Mouse (Mus musculus) forebrain, postnatal 0 days (tissue): ENCODE results near the gene Itgal. TPM values are rescaled to one million over a fixed set of nuclear protein-coding genes. Genes with fewer than 3 reads are reported as not detected.

Experiments used
- ATAC-seq: fragments of 200-750 bp; cut with Nextera tagmentation; 2 replicates; pipeline ENCODE4 v1.8.0; 2017; ENCODE audit warnings: mild to moderate bottlenecking, moderate library complexity
- DNase-seq: peaks from one replicate; pipeline ENCODE4 v3.0.0-alpha.2; 2015
- H3K27ac ChIP-seq: fragments of 300-500 bp; sonication (generic); 2 replicates; pipeline ENCODE4 v1.5.1; 2014; ENCODE audit warnings: low read depth, mild to moderate bottlenecking, antibody characterized with exemption, low read length, moderate library complexity, mixed read lengths
- H3K27me3 ChIP-seq: fragments of 300-500 bp; sonication (generic); 2 replicates; pipeline ENCODE4 v1.6.1; 2014; ENCODE audit warnings: mild to moderate bottlenecking, low read length, mixed read lengths; ENCODE audit not compliant: insufficient read depth
- H3K36me3 ChIP-seq: fragments of 300-500 bp; sonication (generic); 2 replicates; pipeline ENCODE4 v1.6.1; 2014; ENCODE audit warnings: mild to moderate bottlenecking, moderate library complexity; ENCODE audit not compliant: insufficient read depth
- H3K4me1 ChIP-seq: fragments of 300-500 bp; sonication (generic); 2 replicates; pipeline ENCODE4 v1.6.1; 2014; ENCODE audit warnings: antibody characterized with exemption; ENCODE audit not compliant: insufficient read depth
- H3K4me2 ChIP-seq: fragments of 300-500 bp; sonication (generic); 2 replicates; pipeline ENCODE4 v1.6.1; 2014; ENCODE audit warnings: low read depth, mild to moderate bottlenecking, moderate library complexity
- H3K4me3 ChIP-seq: fragments of 300-500 bp; sonication (generic); 2 replicates; pipeline ENCODE4 v1.5.1; 2014; ENCODE audit warnings: low read depth, low read length, mixed read lengths
- H3K9ac ChIP-seq: fragments of 300-500 bp; sonication (generic); 2 replicates; pipeline ENCODE4 v1.6.1; 2014; ENCODE audit warnings: mild to moderate bottlenecking
- H3K9me3 ChIP-seq: fragments of 300-500 bp; sonication (generic); 2 replicates; pipeline ENCODE4 v1.6.1; 2016; ENCODE audit warnings: low read length
- CTCF ChIP-seq: sonication (generic); IDR thresholded peaks from 2 replicates; pipeline ENCODE4 v1.5.1; 2016; ENCODE audit warnings: antibody characterized with exemption, control low read depth, low read depth
- WGBS: fragments of 180-500 bp; shearing (Covaris S2); extraction: QIAGEN DNeasy Blood & Tissue Kit; methylation state at CpG from one replicate; pipeline ENCODE4 v1.1.7; 2014; 5-methylcytosine and 5-hydroxymethylcytosine counted together
- polyA plus RNA-seq: library from polyadenylated mRNA; unstranded; fragments of >200 nt; fragmentation: Nextera tagmentation; extraction: Ambion mirVana; gene quantifications from 2 replicates; pipeline ENCODE4 v1.2.1, GENCODE M21; 2015
- total RNA-seq: library from RNA; depleted of rRNA; stranded (reverse); fragments of >200 nt; gene quantifications from 2 replicates; pipeline ENCODE4 v1.2.3, GENCODE M21; 2014

Gene Itgal
- total and polyA plus RNA-seq, 2 experiments from 2014 or later: 0.56 to 0.76 TPM

DNA sequence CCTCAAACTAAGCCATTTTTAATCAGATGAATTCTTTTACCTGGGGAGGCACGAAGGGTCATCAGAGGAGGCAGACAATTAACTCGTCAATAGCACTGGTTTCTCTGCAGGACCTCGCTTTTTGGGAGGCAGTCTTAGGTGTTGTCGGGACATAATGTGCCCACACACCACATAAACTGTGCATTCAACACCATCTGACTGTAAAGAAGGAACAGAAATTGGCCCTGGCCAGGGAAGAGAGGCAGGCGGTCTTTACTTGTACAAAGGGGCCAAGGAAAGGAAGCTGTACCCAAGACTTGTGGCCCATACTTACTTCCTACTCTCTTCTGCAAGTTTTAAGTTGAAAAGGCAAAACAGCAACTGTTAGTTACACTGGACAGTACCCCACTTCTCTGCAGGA, 39.5 kb upstream of the Itgal start:
- WGBS: 84% methylated on average over 5 of the region's 5 CpGs
- H3K9me3 ChIP-seq: no peaks in the 10 kb centered on the region
- no peak overlapping the region for H3K4me3 ChIP-seq
- ATAC-seq: no peak
- no peaks in the 10 kb centered on the region for H3K27me3 ChIP-seq
- no peak for TF ChIP-seq CTCF
- H3K36me3 ChIP-seq: no peaks in the 10 kb centered on the region
- no peak overlapping the region for H3K27ac ChIP-seq
- DNase-seq: no peak
- H3K9ac ChIP-seq: no peak overlapping the region
- no peak overlapping the region for H3K4me2 ChIP-seq
- H3K4me1 ChIP-seq: peaks cover 3% of the 10 kb centered on the region; the same call in 1 of the 2 replicates

DNA sequence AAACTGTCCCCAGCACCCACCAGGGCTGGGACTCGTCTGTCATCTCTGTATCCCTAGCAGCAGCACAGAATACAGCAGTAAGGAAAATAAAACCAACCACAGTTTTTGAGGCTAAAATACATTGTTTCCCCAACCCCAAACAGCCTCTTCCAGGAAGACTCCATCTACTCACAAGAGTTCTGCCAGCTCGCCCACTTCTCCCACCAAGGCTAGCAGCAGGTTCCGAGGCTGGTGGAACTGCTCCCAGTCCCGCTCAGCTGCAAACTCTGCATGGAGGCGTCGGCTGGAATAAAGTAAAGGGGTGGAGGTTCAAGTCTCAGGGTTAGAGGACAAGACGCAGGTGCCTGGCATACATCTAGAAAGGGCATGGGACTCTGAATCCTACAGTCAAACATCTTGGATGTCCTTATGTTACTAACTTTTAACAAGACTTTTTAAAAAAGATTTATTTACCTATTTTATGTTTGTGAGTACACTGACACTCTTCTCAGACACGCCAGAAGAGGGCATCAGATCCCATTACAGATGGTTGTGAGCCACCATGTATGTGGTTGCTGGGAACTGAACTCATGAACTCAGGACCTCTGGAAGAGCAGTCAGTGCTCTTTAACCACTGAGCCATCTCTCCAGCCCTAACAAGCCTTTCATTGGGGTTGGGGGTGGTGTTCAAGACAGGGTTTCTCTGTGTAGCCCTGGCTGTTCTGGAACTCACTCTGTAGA, 36.7 kb upstream of the Itgal start:
- no peak for TF ChIP-seq CTCF
- no peak overlapping the region for H3K4me3 ChIP-seq
- H3K9me3 ChIP-seq: no peaks in the 10 kb centered on the region
- no peaks in the 10 kb centered on the region for H3K36me3 ChIP-seq
- peaks cover 3% of the 10 kb centered on the region; the same call in 1 of the 2 replicates for H3K4me1 ChIP-seq
- DNase-seq (no peak), ATAC-seq (no peak)
- no peak overlapping the region for H3K27ac ChIP-seq
- WGBS: 64% methylated on average over 8 of the region's 8 CpGs
- H3K9ac ChIP-seq: peak overlapping the region; percentile 58; the same call in 1 of the 2 replicates
- peak overlapping the region; percentile 78 for H3K4me2 ChIP-seq
- H3K27me3 ChIP-seq: no peaks in the 10 kb centered on the region

DNA sequence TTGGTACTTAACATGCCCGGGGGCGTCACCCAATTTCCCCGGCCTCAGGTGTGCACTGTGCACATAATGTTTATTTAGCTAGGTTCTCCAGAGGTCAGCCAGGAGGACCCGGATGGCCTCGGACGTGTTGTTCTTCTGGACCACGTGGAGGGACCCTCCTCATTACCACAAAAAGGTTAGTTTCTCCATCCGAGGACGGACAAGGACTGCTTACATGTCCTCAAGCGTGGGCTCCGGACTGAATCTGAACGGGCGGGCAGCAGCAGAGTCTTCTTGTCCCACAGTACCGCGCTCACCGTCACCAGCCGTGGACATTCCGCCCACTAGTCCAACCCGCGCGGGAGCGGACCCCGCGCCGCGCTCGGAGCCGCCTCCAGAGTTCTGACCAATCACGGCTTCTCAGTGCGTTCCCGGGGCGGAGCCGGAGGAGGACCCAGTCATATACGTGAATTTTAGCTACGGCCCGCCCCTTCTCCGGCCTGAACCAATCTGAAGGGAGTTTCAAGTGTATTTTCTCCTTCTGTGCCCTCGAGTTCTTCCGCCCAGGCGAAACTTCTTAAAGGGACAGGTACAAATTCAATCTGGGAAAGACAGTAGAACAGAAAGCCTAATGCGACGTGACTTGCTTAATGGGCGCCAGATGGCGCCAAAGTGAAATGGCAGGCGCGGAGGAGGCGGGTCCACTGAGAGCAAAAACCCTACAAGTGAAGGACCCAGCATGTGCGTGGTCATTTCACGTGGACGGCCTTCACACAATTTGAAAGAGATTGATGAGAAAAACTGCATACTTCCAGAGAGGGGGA, 35.5 kb upstream of the Itgal start, which contains the start of gene Dctpp1:
TSS of gene Dctpp1 (minus strand) at position 401 of the 803 bp plus-strand sequence.
- DNase-seq (peak; percentile 98), ATAC-seq (peak; percentile 99)
- 1% methylated on average over 50 of the region's 50 CpGs for WGBS

DNA sequence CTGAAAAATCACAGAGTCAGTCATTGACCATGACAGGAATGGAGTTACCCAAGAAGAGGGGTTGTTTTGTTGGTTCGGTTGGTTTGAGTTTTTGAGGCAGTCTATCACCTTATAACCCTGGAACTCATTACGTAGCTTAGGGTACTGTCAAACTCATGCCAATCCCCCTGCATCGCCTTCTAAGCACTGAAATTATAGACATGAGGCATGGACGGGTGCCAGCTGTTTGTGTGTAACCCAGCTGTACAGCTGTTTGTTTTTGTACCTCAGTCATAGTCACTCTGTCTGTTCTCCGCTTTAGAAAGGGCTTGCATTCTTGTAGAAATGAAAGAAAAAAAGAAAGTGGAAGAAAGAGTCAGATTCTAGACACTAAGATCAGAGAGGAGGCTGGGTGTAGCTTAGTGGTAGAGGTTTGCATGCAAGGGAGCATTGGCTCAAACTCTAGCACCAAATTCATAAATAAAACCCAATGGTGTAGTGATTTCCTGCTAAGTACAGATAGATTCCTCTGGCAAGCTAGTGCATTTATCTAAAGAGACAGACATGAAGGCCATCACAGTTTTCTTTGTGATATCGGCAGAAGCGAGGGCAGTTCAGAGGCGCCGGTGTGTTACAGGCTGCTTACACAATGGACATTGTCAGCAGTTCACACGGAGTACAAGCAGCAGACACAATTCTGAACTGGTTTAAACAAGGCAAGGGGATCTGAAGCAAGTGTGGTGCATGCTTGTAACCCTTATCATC, 33.7 kb upstream of the Itgal start:
- ATAC-seq: no peak
- no peak for DNase-seq
- 81% methylated on average over 10 of the region's 10 CpGs for WGBS

More for the DNA sequence above, 35.5 kb upstream of the Itgal start, which contains the start of gene Dctpp1:
- Histone ChIP-seq H3K4me2 (peak within 1 kb of the TSS; percentile 78), H3K27me3 (no peaks in the 10 kb centered on the region), H3K4me3 (peak within 1 kb of the TSS; percentile 54), H3K36me3 (no peaks in the 10 kb centered on the region), H3K9ac (peak within 1 kb of the TSS; percentile 58), H3K9me3 (no peaks in the 10 kb centered on the region), H3K27ac (peak within 1 kb of the TSS; percentile 35; the same call in 1 of the 2 replicates), H3K4me1 (peaks cover 3% of the 10 kb centered on the region; the same call in 1 of the 2 replicates)
- peak; percentile 82 for TF ChIP-seq CTCF

DNA sequence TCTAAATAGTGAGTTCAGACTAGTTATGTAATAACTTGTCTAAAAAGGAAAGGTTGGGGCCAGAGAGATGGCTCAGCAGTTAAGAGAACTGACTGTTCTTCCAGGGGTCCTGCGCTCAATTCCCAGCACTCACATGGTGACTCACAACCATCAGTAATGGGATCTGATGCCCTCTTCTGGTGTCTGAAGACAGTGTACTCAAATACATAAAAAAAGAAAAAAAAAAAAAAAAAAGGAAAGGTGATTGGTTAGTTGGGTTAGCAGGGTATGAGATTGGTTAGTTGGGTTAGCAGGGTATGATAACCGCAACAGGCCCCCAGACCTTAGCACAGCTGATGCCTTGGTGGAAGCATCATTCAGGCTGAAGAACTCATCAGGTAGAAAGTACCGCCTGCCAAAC, 32.5 kb upstream of the Itgal start:
- Histone ChIP-seq H3K36me3 (0 out of 2 replicates have a peak, but pooled peaks cover 3% of the 10 kb centered on the region), H3K4me1 (peaks cover 3% of the 10 kb centered on the region; the same call in 1 of the 2 replicates)
- 91% methylated on average over 3 of the region's 3 CpGs for WGBS

More for the DNA sequence above, 33.7 kb upstream of the Itgal start:
- H3K4me1 ChIP-seq: peaks cover 3% of the 10 kb centered on the region; the same call in 1 of the 2 replicates
- no peaks in the 10 kb centered on the region for H3K36me3 ChIP-seq
- no peak overlapping the region for H3K4me3 ChIP-seq
- H3K9ac ChIP-seq: no peak overlapping the region
- no peak overlapping the region for H3K27ac ChIP-seq
- no peaks in the 10 kb centered on the region for H3K9me3 ChIP-seq
- no peak for TF ChIP-seq CTCF
- no peak overlapping the region for H3K4me2 ChIP-seq
- H3K27me3 ChIP-seq: no peaks in the 10 kb centered on the region

DNA sequence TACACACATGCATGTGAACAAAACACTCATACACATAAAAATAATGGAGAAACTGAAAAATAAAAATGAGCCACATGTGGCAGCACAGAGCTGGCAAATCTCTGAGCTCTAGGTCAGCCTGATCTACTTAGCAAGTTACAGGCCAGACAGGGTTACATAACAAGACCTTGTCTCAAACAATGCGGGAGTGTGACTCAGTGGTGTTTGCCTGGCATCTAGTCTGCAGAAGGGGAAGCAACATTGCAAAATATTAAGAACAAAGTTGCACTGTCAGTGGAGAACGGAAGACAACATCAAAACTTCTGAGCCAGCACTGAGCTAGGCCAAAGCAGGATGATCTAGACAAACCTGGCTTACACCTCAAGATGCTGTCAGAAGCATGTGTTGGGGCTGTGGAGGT, 25.8 kb upstream of the Itgal start:
- 0 out of 2 replicates have a peak, but pooled peaks cover 4% of the 10 kb centered on the region for H3K9me3 ChIP-seq
- H3K4me1 ChIP-seq: peaks cover 4% of the 10 kb centered on the region; the same call in 1 of the 2 replicates
- TF ChIP-seq CTCF: no peak
- H3K36me3 ChIP-seq: peaks cover 18% of the 10 kb centered on the region; the same call in 1 of the 2 replicates
- H3K4me3 ChIP-seq: no peak overlapping the region
- no peak overlapping the region for H3K4me2 ChIP-seq
- DNase-seq (no peak), ATAC-seq (no peak)
- H3K27ac ChIP-seq: no peak overlapping the region
- no peak overlapping the region for H3K9ac ChIP-seq
- 92% methylated on average over 2 of the region's 2 CpGs for WGBS
- H3K27me3 ChIP-seq: no peaks in the 10 kb centered on the region

More for the DNA sequence above, 32.5 kb upstream of the Itgal start:
- no peak for TF ChIP-seq CTCF
- Histone ChIP-seq H3K9ac (no peak overlapping the region), H3K27me3 (no peaks in the 10 kb centered on the region), H3K4me3 (no peak overlapping the region), H3K9me3 (0 out of 2 replicates have a peak, but pooled peaks cover 3% of the 10 kb centered on the region), H3K27ac (no peak overlapping the region), H3K4me2 (no peak overlapping the region)
- no peak for DNase-seq
- no peak for ATAC-seq
